In genomic region chr7:46337397-46337796, GRCm38 (mm10) we compare ENCODE assay signal across 36 mouse cellular contexts. TPM values are rescaled to one million over a fixed set of nuclear protein-coding genes. Genes with fewer than 3 reads are reported as not detected.
DNase-seq lines count a peak whose midpoint lies in the region; ATAC-seq and TF ChIP-seq lines count a peak whose summit lies in the region.
"Had no signal": no experiment of that assay in that cellular context is flagged by ENCODE, and none has a peak within 500 bp of the region (broad histone marks: within the 10 kb centered on the region; RNA-seq: fewer than 3 reads in every experiment).

No protein-coding gene starts in this region.

- no peaks in the 10 kb centered on the region for H3K27me3 ChIP-seq in testis, adult 2 months (ENCODE audit: control insufficient read depth, insufficient read depth, low read length)
- H3K27me3 ChIP-seq in myocyte (ENCODE audit: control insufficient read depth, insufficient read depth, insufficient read length), result no peaks in the 10 kb centered on the region
- no peaks in the 10 kb centered on the region for H3K27me3 ChIP-seq in liver, embryonic 11.5 days (replicated peaks; ENCODE audit: control insufficient read depth, insufficient read depth, low read length)
- H3K27me3 ChIP-seq: embryonic facial prominence, embryonic 12.5 days; hindbrain, embryonic 15.5 days; limb, embryonic 13.5 days; liver, embryonic 12.5 days; neural tube, embryonic 12.5 days had no signal

- H3K9me3 ChIP-seq in liver, embryonic 11.5 days (ENCODE audit: control insufficient read depth, low read length), result no peaks in the 10 kb centered on the region
- H3K9me3 ChIP-seq: embryonic facial prominence, embryonic 12.5 days; G1E; heart, embryonic 13.5 days; hindbrain, embryonic 15.5 days; kidney, embryonic 15.5 days; limb, embryonic 13.5 days; liver, embryonic 12.5 days; neural tube, embryonic 12.5 days had no signal

- H3K4me2 ChIP-seq in myocyte (ENCODE audit: low read depth), result peak overlapping the region; percentile 46
- no peak overlapping the region for H3K4me2 ChIP-seq in liver, embryonic 11.5 days
- H3K4me2 ChIP-seq: embryonic facial prominence, embryonic 12.5 days; heart, embryonic 13.5 days; hindbrain, embryonic 15.5 days; kidney, embryonic 15.5 days; limb, embryonic 13.5 days; liver, embryonic 12.5 days; midbrain, embryonic 11.5 days; neural tube, embryonic 12.5 days had no signal

- no peak for DNase-seq in testis, postnatal 10 days (ENCODE audit: low spot score)
- DNase-seq in ZHBTc4 (ENCODE audit: low read depth, low spot score), result peak; percentile 26
- DNase-seq in layer of hippocampus, adult 11-12 months (ENCODE audit: low spot score), result no peak
- DNase-seq in liver, embryonic 11.5 days (ENCODE audit: low spot score), result no peak
- no peak for DNase-seq in frontal cortex, postnatal 36 days (ENCODE audit: low spot score in 2 of 2)
- DNase-seq: adrenal gland, postnatal 10 days; cerebellum, adult 11 months; cerebellum, adult 9-11 months; embryo, embryonic 11 days; heart, adult 2 months; heart, postnatal 10 days; kidney, adult 18-20 months; kidney, postnatal 25 days; liver, postnatal 0 days; lung, postnatal 36 days; right cerebral cortex, adult 18-20 months; right cerebral cortex, postnatal 4 days; thymus, adult 18-20 months; thymus, postnatal 25 days had no signal

- no peak overlapping the region for H3ac ChIP-seq in myocyte (ENCODE audit: control insufficient read depth, insufficient read length)

- no peak overlapping the region for H3K27ac ChIP-seq in testis, adult 2 months (ENCODE audit: control insufficient read depth, insufficient read depth, low read depth, low read length)
- no peak overlapping the region for H3K27ac ChIP-seq in liver, embryonic 11.5 days (ENCODE audit: low read depth, low read length)
- H3K27ac ChIP-seq: embryonic facial prominence, embryonic 12.5 days; heart, adult 2 months; heart, embryonic 13.5 days; hindbrain, embryonic 15.5 days; kidney, embryonic 15.5 days; layer of hippocampus, adult 2 months; left cerebral cortex, adult 2 months; limb, embryonic 13.5 days; liver, embryonic 12.5 days; neural tube, embryonic 12.5 days had no signal

- no peak for ATAC-seq in liver, embryonic 11.5 days (replicated peaks; ENCODE audit: low FRiP score)
- ATAC-seq: forebrain, embryonic 14.5 days; liver, embryonic 12.5 days; liver, postnatal 0 days; midbrain, embryonic 16.5 days; Patski had no signal

- no peaks in the 10 kb centered on the region for H3K36me3 ChIP-seq in testis, adult 2 months (ENCODE audit: control insufficient read depth, insufficient read depth, low read length)
- H3K36me3 ChIP-seq in myocyte (ENCODE audit: control insufficient read depth, insufficient read depth), result no peaks in the 10 kb centered on the region
- no peaks in the 10 kb centered on the region for H3K36me3 ChIP-seq in liver, embryonic 11.5 days (ENCODE audit: control insufficient read depth, insufficient read depth, low read length)
- H3K36me3 ChIP-seq: embryonic facial prominence, embryonic 12.5 days; G1E; heart, embryonic 13.5 days; hindbrain, embryonic 15.5 days; kidney, embryonic 15.5 days; limb, embryonic 13.5 days; liver, embryonic 12.5 days; neural tube, embryonic 12.5 days had no signal

- no peak for TF ChIP-seq CTCF in testis, adult 2 months (IDR thresholded peaks at IDR 0.05; ENCODE audit: control insufficient read depth, insufficient read depth, insufficient replicate concordance, low read depth, low read length)

- H3K4me1 ChIP-seq in testis, adult 2 months (ENCODE audit: control insufficient read depth, insufficient read depth, low read length), result peaks cover 3% of the 10 kb centered on the region
- H3K4me1 ChIP-seq in liver, embryonic 11.5 days (replicated peaks; ENCODE audit: control insufficient read depth, insufficient read depth, low read length), result no peaks in the 10 kb centered on the region
- H3K4me1 ChIP-seq: heart, embryonic 13.5 days; hindbrain, embryonic 15.5 days; liver, embryonic 12.5 days; neural tube, embryonic 12.5 days had no signal

- 85% methylated on average over 9 of the region's 9 CpGs for WGBS in liver, embryonic 11.5 days

- peak overlapping the region; percentile 64 for H3K4me3 ChIP-seq in testis, adult 2 months (ENCODE audit: control insufficient read depth, low read depth, low read length)
- peak overlapping the region; percentile 3 for H3K4me3 ChIP-seq in myocyte
- H3K4me3 ChIP-seq in liver, embryonic 11.5 days (ENCODE audit: low read depth, low read length), result no peak overlapping the region
- H3K4me3 ChIP-seq: embryonic facial prominence, embryonic 12.5 days; heart, adult 2 months; heart, embryonic 13.5 days; hindbrain, embryonic 15.5 days; kidney, embryonic 15.5 days; layer of hippocampus, adult 2 months; left cerebral cortex, adult 2 months; limb, embryonic 13.5 days; liver, embryonic 12.5 days; neural tube, embryonic 12.5 days had no signal

- no peak overlapping the region for H3K9ac ChIP-seq in liver, embryonic 11.5 days (ENCODE audit: low read depth, low read length)
- H3K9ac ChIP-seq: embryonic facial prominence, embryonic 12.5 days; heart, embryonic 13.5 days; hindbrain, embryonic 15.5 days; kidney, embryonic 15.5 days; limb, embryonic 13.5 days; liver, embryonic 12.5 days; liver, postnatal 0 days; neural tube, embryonic 12.5 days had no signal

- TF ChIP-seq POLR2A in testis, adult 2 months (IDR thresholded peaks at IDR 0.05; ENCODE audit: control insufficient read depth, low read depth, low read length), result no peak
- TF ChIP-seq POLR2A in myocyte (IDR thresholded peaks at IDR 0.05; ENCODE audit: insufficient read length, low read depth), result peak; percentile 64

- H3K79me2 ChIP-seq in myocyte (ENCODE audit: control insufficient read depth, insufficient read depth), result no peaks in the 10 kb centered on the region

TF ChIP-seq in myocyte, 11 proteins besides CTCF, POLR2A, EP300 and RAD21:
- TF ChIP-seq MYOG (IDR thresholded peaks at IDR 0.05; ENCODE audit: control insufficient read depth in 1 of 3, insufficient read depth in 1 of 3, insufficient read length in 2 of 3, low read depth in 2 of 3), result peak in 1 of 3 experiments; percentile 9
- TF ChIP-seq USF1 (IDR thresholded peaks at IDR 0.05; ENCODE audit: low read depth), result no peak
- no peak for TF ChIP-seq SRF (IDR thresholded peaks at IDR 0.05; ENCODE audit: control insufficient read depth, insufficient read length, low read depth)

RNA-seq across cellular contexts. Expression of gene Myod1, which starts 38.9 kb away (rescaled TPM):
- polyA plus RNA-seq in testis, adult 2 months (2012; rRNA removed), result 0.09 TPM in 1 of 2 replicates, not detected in the other
- polyA plus RNA-seq in myocyte (2012; fragmentation: generic; extraction: Trizol), result 396 TPM
- polyA plus RNA-seq in liver, embryonic 11.5 days (2014; fragmentation: Nextera tagmentation; extraction: Ambion mirVana), result 2.1 and 2.3 TPM in 2 replicates
- polyA plus RNA-seq: forebrain, embryonic 14.5 days; G1E; heart, adult 2 months; intestine, embryonic 14.5 days; liver, postnatal 0 days; midbrain, embryonic 11.5 days; Patski had no signal

RNA-seq across cellular contexts. Expression of gene Kcnc1, which starts 58.9 kb away (rescaled TPM):
- polyA plus RNA-seq in testis, adult 2 months (2012; rRNA removed), result 14.6 and 19.1 TPM in 2 replicates
- polyA plus RNA-seq in myocyte (2012; fragmentation: generic; extraction: Trizol), result 0.07 TPM
- 0.25 and 0.32 TPM in 2 replicates for polyA plus RNA-seq in liver, embryonic 11.5 days (2014; fragmentation: Nextera tagmentation; extraction: Ambion mirVana)
- polyA plus RNA-seq: G1E; liver, postnatal 0 days had no signal

Comparison
In these comparisons a context has a peak if more than half of its experiments do, and no peak if none do; other contexts are left out.
1. RNA of gene Myod1, which starts 38.9 kb away (polyA plus RNA-seq): 396 TPM in myocyte (single experiment); 2.1 to 2.3 TPM in liver, embryonic 11.5 days and 0.09 TPM in testis, adult 2 months; every median in the first group is over 100 times any median in the second.
2. RNA of gene Kcnc1, which starts 58.9 kb away (polyA plus RNA-seq): 14.6 to 19.1 TPM in testis, adult 2 months; 0.25 to 0.32 TPM in liver, embryonic 11.5 days and 0.07 TPM in myocyte (single experiment); every median in the first group is over 10 times any median in the second.